Mouse (Mus musculus): Measurements from ENCODE around the gene Soat1.
"Not testable (repeated sequence)": the region's sequence is repeated elsewhere in the genome, so short reads cannot be mapped to it uniquely, and the experiment has no call there.

Soat1 gene

DNA sequence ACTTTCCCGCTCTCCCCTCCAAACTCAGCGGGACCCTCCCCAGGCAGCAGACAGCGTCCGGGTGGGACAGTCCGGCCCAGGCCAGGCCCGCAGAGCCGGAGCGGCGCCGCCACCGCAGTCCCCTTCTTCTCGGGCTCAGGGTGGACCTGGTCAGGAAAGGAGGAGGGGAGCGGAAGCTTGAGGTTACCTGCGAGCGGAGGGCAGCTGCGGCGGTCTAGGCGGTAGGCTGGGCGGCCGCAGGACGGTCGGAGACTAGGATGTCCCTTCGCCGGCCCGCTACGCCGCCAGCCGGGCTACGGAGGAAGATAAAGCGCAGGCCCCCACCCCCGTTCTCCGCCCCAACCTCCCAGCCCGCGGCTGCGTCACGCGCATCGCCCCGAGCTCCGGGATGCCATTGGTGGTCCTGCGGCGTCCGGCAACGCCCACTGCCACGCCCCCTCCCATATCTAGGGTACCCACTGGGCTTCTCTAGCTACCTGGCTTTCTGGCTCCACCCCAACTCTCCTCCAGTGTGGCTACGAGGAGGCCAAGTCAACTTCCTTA is at the start of gene Soat1:
Soat1 (minus strand) TSS at position 371 of the 543 bp plus-strand sequence.
- DNase-seq (ENCODE audit: low read depth, low spot score) = peak; percentile 95

DNA sequence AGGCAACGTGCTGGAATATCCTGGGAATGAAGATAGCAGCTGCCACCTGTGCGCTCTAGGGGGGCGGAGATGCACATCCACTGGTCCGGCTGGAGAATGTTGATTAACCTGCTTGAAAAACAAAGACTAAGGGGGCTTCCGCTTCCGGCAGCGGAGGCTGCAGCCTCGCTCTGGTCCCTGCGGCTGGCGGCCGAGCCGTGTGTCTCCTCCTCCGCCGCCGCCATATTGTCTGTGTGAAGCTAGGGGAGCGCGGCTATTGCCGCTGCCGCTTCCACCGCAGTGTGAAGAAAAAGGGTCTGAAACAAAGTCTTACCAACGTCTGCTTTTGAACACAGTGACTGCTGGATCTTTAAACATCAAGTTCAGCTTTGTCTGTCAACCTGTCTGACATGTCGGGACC is 49.7 kb upstream of the Soat1 start, which contains the start of gene Gm10031:
Gm10031 (plus strand) TSS at position 171 of the 400 bp plus-strand sequence.
- DNase-seq (ENCODE audit: low read depth, low spot score) = not testable (repeated sequence)

DNA sequence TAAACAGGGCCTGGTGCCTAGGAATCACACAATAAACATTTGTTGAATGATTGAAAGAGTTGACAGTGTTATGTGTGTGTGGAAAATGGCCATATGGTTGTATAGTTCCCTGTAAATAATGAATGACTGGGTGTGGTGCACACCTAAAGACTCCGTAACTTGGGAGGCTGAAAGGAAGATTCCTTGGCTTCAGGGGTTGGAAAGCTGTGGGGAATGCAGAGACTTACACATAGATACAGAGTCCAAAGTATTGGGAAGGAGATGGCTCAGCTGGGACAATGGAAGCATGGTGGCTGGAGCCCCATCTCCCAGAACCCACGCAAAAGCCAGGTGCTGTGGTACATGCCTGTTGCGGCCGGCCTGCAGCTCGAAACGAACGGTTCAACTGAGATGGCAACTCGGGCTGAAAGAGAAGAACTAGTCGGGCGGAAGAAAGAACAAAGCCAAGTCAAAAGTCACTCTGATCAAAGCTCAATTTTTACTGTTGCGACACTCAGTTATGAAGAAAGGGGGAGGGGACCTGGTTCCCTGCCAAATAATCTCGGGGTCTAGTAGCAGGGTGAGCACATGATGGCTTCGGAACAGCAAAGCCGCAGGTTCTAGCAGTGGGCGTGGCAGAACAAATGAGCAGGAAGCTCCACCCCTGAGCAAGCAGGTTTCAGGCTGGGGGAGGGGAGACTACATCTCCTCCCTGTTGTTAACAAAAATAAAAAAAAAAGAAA is 47.8 kb upstream of the Soat1 start:
- DNase-seq (ENCODE audit: low read depth, low spot score) = peak; percentile 94

DNA sequence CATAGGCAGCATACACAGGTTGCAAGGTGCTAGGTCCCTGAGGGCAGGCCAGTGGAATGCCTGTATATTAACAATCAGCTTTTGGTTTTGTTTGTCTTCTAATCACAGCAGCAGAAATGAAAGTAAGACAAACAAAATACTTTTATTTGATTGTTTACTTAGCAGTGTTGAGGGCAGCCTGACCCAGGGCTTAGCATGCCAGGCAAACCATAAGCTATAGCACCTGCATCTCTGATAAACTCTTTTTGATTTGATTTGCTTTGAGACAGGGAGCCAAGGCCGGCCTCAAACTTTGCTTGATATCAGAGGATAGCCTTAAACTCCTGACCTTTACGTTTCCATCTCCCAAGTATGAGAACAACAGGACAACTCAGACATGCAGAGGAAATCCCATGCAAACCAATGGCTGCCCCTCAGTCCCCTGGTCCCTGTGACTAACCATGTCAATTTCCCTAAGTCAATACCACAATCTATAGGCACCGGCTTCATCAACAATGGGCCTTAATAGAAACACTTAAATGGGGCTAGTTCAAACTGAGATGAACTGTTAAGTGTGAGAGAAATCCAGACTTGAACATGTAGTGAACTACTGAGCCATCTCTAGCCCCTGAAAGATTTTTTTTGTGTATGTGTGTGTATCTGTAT is 46.1 kb upstream of the Soat1 start:
- DNase-seq (ENCODE audit: low read depth, low spot score) = no peak

DNA sequence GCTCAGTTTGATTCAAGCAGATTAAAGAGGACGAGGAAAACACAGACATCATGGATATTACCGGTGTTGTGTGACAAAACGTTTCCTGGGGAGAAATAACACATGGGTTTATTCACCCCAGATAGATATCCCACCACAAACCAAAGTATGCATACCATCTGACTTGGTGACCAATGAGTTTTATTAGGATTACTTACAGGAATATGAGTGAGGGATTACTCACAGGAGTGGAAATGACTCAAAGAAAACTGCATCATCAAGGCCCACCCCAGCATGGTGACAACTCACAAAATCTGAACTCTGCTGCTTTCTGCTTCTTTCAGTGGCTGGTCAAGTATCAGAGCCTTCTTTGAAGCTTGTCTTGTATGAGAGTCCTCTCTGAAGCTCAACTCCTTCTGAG is 33.6 kb upstream of the Soat1 start:
- DNase-seq (ENCODE audit: low read depth, low spot score) = no peak

DNA sequence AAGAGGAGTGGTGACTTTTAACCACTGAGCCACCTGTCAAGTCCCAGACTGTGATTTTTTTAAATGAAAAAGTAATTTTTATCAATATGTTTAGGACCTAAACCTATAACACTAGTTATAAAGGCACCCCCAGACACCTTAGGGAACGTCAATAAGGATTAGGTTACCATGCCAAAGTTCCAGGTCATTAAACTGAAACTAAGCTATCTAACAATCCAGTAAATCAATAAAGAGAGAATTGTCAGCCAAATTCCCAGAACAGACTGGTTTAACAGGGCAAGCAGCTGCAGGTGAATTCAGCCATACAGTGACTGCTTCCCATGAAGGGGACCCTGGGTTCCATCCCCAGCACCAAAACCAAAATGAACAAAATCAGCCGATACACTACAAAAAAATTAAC is 31.8 kb upstream of the Soat1 start:
- DNase-seq (ENCODE audit: low read depth, low spot score) = no peak

DNA sequence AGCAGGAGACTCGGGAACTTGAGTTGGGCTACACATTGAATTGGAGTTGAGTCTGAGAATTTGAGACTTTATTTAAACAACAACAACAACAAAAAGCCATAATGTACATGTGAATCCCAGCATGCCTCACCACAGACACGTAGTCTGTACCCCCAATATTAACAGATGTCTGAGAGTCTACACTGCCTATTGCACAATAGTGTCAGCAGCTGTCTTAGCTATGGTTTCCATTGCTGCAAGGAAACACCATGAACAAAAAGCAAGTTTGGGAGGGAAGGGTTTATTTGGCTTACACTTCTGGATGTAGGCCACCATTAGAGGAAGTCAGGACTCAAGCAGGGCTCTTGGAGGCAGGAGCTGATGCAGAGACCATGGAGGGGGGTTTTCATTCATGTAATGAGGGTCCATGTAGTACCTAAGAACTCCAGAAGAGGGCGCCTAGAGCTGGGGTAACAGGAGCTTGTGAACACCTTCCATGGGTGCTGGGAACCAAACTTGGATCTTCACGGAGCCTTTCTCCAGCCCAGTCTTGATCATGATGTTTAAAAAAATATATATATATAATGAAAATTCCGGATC is 30.9 kb upstream of the Soat1 start:
- peak; percentile 39 for DNase-seq (ENCODE audit: low read depth, low spot score)

DNA sequence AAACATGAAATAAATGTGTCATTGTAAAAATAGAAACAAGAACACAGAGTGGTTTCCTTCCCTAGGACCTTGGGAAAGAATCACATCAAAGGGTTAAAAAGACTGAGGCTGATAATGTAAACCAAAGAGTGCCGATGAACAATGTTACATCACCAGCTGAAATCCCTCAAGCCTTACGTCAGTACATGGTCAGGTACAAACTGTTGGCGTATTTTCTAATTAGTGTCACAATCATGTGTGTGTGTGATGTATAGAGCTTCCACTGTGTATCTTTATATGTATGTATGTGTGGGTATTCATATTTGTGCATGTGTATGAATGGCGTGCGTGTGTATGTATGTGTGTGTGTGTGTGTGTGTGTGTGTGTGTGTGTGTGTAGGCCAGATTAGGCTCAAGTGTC is 22.8 kb upstream of the Soat1 start:
- no peak for DNase-seq (ENCODE audit: low read depth, low spot score)

DNA sequence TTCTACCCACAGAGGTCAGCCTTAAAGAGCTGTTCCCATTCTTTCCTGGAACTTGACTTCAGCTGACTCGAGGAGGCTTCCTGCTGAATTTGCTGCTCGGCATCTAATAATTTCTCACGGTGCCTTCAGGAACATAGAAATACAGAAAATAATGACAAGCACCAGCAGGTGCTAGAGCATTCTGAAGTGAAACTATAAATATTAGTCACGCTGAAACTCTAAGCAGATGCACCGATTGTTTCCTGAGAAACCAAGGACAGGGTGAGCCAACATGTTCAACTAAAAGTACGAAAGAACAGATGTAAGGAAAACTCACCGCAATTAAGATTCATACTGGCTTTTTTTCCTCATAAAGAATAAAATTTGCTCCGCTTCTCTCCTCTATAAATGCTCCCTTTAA is 20.9 kb upstream of the Soat1 start:
- DNase-seq (ENCODE audit: low read depth, low spot score) = no peak

DNA sequence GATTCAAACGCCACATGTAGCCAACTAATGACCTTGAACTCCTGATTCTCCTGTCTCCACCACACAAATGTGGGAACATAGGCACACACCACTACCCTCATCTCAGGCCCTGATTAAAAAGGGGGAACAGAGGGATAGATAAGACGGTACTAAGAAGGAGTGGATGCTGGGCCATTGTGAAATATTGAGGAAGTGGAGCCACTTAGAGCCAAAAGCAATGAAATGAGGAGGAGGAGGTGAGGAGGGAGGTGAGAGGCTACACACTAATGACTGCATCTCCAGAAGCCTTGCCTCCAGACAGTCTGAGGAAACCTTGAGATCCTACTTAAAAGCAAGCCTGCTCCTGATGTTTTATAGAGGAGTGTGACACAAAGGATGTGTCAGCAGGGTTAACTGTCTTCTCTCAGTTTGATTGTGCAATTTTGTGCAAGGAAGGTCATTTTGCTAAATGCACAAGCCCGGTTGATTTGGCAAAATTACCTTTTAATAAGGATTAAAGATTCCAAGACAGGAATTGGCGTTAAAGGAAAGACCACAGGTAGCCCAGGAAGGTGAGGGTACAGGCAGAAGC is 17.2 kb upstream of the Soat1 start:
- DNase-seq (ENCODE audit: low read depth, low spot score) = no peak

DNA sequence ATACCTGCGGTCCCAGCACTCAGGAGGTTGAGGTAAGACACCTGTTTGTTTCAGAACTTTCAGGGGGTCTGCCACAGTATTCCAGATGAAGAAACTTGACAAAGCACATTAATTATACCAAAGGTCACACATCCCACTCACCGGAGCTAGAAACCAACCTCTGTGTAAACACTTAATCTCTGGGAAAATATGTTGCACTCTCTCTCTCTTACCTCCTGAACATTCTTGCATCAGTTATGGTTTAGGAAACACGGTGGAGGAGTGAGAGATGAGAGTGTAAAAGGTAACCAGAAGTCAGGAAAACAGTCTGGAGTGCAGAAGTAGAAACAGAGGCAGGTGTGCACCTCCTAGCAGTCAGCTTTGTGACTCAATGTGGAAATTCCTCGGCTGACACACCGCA is 13.9 kb upstream of the Soat1 start:
- DNase-seq (ENCODE audit: low read depth, low spot score) = no peak

DNA sequence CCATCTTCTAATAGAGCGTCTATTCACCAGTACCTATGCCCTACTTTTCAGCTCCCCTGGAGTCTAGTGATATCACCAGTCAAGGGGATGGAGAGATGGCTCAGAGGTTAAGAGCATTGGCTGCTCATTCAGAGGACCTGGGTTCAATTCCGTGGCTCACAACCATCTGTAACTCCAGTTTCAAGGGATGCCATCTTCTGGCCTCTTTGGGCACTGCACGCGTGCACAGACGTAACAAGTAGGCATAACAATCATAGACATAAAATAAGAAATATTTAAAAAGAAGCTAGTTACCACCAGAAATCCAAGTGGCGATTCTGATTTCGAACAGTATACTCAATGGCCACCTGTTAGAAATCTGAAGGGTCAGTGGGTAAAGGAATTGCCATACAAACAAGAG is 13.4 kb upstream of the Soat1 start:
- no peak for DNase-seq (ENCODE audit: low read depth, low spot score)

DNA sequence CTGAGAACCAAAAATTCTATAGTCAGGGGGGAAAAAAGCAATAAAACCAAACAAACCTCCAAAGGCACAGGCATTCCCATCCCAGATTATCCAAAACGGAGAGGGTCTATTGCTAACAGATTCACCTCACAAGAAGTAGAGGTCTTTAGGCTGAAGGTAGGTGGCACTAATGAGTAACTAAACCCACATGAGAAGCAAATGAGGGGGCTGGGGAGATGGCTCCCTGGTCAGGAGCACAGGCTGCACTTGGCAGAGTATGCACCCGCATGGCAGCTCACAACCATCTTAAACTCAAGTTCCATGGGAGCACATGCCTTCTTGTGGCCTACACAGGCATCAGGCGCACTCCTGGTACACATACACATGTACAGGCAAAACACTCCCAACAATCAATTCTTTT is 7.7 kb upstream of the Soat1 start:
- DNase-seq (ENCODE audit: low read depth, low spot score) = no peak

DNA sequence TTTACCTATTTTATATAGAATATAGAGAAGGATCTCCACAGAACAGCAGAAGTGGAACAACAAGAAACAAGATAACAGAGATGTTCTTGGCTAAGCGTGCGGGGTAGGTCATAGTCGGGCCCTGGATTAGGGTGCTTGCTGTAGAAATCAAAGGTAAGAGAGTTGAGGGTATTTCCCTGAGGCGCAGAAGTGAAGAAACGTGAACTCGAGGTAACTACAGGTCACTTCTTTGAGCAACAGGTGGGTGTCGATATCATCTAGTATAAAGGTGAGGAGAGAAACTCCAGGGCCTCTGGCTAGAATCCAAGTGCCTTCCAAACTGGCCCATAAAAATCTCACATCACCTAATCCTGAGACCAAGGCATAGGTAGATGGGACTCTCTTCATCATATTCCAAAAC is 2.4 kb upstream of the Soat1 start:
- no peak for DNase-seq (ENCODE audit: low read depth, low spot score)

DNA sequence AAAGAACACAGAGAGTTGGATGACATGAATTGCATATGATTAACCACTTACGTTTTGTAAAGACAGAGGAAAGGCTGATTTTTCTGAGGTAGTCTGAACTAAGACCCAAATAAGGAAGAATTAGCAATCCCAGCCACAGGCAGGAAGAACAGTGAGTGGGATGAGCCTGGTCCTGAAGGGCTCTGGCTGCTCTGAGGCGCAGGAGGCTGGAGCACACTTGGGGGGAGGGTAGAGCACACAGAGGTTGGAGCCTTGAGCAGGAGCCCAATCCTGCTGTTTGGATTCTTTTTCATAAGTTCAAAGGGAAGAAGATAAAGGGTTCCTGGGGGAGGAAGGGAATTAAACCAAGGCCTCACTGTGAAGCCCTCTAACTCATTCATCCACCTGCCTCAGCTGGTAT is 1.9 kb upstream of the Soat1 start:
- no peak for DNase-seq (ENCODE audit: low read depth, low spot score)

DNA sequence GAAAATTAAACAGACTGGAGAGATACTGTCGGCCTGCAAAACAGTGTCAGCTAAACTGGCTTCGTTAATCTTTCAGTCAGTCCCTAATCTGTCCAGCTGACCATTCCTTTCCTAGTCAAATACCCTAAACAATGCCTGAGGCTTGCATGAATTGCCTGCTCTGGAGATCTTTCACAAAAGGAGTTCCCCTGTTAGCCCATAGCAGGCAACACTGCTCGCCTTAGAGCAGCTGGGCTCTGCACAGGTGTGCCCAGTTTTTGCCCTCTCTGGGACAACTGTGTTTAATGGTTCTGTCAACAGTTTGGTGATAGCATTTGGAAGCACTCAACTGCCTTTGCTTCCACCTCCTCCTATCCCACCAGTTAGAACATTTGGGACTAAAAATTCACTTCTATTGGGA is 723 bp upstream of the Soat1 start:
- no peak for DNase-seq (ENCODE audit: low read depth, low spot score)

DNA sequence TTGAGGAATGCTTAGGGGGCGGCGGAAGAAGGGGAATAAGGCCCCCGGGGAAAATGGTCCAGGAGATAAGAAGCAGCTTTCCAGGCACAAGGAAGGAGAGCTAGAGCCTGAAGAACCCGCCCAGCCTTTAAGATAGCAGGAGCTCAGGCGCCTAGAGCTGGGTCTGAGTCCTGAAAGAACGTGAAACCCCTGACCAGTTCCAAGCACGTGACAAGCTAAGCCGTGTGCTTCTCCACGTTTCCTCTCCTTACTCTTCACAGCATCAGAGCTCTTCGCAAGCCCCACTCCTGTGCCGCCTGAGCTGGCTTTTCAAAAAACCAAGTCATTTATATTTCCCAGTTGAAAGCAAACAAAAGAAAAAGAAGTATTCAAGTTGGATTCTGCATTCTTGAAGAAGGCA is 1.1 kb downstream of the Soat1 start:
- DNase-seq (ENCODE audit: low read depth, low spot score) = peak; percentile 24

DNA sequence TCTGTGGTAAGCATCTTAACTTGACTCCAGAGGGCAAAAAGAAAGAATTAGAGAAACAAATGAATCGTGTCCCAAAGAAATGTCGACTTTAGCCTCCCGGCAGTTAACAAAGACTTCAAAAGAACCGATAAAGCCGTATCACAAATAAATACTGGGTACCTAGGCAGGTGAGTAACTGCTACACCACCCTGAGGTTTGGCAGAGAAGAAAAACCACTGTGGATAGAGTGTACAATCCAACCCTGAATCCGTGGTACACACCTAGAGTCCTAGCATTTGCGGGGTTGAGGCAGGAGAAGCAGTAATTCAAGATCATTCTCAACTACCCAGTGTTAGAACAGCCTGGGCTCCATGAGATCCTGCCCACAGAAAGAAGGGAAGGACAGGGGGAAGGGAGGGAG is 2.2 kb downstream of the Soat1 start:
- no peak for DNase-seq (ENCODE audit: low read depth, low spot score)

DNA sequence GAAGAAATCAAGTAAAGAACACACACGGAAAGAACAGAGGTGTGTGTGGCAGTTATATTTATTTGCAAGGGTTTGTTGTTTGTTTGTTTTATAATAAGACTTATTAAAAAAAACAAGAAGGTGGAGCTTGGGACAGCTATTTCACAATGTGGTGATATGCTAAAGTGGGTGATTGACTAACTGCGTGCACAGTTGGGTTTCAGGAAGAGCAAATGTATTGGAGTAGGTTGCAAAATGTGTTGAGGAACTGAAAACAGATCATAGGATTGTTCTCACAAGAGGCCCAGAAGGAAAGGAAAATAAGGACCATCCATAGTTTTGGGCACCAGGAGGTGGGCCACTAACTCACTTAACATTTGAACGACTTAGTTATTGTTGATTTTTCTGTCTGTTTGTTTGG is 3.1 kb downstream of the Soat1 start:
- no peak for DNase-seq (ENCODE audit: low read depth, low spot score)

DNA sequence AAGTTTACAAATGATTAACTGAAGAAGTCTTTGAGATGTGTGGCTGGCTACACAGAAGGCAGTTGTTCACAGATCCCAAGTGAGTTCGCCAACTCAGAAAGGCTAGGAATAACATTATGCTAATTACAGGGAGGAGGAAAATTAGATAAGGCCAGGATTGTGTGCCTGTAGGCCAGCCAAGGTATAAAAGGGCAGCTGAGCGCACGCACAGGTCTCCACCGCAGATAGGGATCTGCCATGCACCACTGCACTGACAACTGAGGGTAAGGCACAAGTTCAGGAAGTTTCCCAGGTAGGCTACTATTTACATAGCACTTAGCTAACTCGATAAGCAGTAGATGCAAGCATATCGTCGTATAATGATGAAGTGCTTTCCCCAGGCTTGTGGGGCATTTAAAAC is 3.6 kb downstream of the Soat1 start:
- DNase-seq (ENCODE audit: low read depth, low spot score) = no peak

DNA sequence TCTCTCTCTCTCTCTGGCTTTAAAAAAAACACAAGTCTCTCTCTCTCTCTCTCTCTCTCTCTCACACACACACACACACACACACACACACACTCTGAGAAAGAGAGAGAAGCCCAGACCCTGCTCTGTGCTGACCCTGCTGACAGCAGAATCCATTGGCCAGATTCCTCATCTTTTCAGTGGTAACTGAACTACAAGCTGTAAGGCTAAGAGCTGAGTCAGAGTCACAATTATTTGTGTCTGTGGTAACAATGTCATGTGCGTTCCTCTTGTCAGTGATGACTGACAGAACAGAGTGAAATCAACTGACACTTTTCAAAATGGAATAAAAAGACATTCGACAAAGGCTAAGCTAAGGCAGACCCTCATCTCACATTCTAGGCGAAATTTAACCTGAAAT is 5.6 kb downstream of the Soat1 start:
- DNase-seq (ENCODE audit: low read depth, low spot score) = no peak

DNA sequence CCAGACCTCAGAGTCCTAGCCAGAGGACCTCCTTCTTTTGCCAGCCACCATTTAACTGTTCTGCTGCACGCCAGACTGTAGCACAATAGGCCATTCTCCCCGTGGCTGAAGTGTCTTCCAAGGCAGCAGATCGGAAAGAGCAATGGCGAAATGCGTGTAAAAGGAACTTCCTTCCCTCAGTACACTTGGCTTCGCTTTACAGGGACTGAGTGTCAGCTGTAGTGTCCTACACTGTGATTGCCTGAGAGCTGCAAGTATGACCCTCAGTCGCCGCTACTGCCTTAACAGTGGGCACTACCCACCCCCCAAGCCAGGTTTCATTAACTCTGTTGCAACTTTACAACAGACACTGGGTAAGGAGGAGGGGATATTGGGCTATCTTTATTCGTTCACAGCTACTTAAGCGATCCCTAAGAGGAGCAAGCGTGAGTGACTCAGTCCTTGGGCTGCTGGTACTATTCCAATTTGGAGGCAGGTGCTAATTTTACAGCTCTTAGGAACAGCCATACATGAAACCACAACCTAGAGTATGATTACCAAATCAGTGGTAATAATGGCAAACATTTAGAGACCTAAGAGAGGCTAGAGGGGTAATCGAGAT is 6.4 kb downstream of the Soat1 start:
- DNase-seq (ENCODE audit: low read depth, low spot score) = no peak
